8 mouse cellular contexts compared by ENCODE assay signal in the genomic region with DNA sequence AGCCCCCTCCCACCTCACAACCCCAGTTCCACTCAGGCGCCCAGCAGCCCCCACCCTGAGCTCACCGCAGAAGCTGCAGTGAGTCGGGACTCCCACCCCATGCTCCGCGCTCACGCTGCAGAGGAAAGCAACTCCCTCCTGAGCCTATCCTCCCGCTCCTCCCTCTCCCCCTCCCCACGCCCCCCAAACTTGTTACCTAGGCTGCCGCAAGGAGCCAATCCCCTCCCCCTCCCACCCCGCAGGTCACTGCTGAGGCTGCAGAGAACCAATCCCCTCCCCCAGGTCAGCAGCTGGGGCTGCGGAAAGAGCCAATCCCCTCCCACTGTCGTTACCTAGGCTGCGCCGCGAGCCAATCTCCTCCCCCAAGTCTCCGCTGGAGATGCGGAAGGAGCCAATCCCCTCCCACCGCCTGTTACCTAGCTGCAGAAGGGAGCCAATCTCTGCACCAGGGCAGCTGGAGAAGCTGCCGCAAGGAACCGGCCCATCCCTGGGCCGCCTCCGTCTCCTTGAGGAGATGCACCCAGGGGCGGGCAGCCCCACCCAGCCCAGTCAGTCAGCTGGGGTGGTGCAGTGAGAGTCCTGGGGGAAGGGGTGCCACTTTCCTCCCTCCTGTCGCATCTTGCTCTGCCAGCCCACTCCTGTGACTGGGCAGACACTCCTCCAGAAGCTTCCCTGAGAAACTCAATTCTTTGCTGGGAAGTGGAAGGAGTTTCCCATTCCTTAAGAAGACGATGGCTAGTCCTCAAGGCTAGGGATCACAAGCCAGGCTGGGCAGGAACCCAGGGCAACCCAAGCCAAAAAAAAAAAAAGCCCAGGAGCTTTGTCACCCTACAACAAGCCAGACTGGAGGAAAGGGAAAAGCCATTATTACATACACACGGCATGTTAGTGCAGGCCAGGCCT. TPM values are rescaled to one million over a fixed set of nuclear protein-coding genes. Genes with fewer than 3 reads are reported as not detected.
DNase-seq lines count a peak whose midpoint lies in the region; ATAC-seq and TF ChIP-seq lines count a peak whose summit lies in the region.

No protein-coding gene starts in this region.

- peaks cover 25% of the 10 kb centered on the region for H3K4me1 ChIP-seq in intestine, postnatal 0 days (replicated peaks; ENCODE audit: control insufficient read depth, insufficient read depth, low read length)
- peaks cover 70% of the 10 kb centered on the region for H3K4me1 ChIP-seq in midbrain, embryonic 10.5 days

- peak; percentile 93 for DNase-seq in adrenal gland, postnatal 10 days
- peak; percentile 93 for DNase-seq in embryo, embryonic 9.5 days (ENCODE audit: extremely low spot score)
- DNase-seq in left cerebral cortex, postnatal 36 days (ENCODE audit: low spot score in 2 of 2) = peak; percentile 90
- DNase-seq in midbrain, embryonic 10.5 days (ENCODE audit: low spot score) = peak; percentile 94
- peak; percentile 88 to 93 for DNase-seq in right cerebral cortex, postnatal 36 days (ENCODE audit: low spot score in 2 of 2)
- peak; percentile 76 to 78 for DNase-seq in urinary bladder, postnatal 4 days (ENCODE audit: low spot score in 2 of 2)

- ATAC-seq in granulocyte monocyte progenitor cell, adult 5-6 weeks (replicated peaks; ENCODE audit: poor library complexity, severe bottlenecking) = peak; percentile 93
- ATAC-seq in intestine, postnatal 0 days = peak; percentile 80

- peak overlapping the region; percentile 34 for H3K9ac ChIP-seq in intestine, postnatal 0 days (ENCODE audit: low read depth, low read length)

- 2% methylated on average over 24 of the region's 26 CpGs for WGBS in intestine, postnatal 0 days
- WGBS in midbrain, embryonic 10.5 days = 1% methylated on average over 24 of the region's 26 CpGs

- H3K36me3 ChIP-seq in intestine, postnatal 0 days (ENCODE audit: control insufficient read depth, insufficient read depth) = peaks cover 45% of the 10 kb centered on the region
- H3K36me3 ChIP-seq in midbrain, embryonic 10.5 days = peaks cover 75% of the 10 kb centered on the region

- intact Hi-C loops in left cerebral cortex, postnatal 36 days (cut with DNase I) = loop anchor here (5.0 kb wide), 2 partner anchors 33 to 47 kb away; partner anchors contain the start of gene Snx11

- no peak for TF ChIP-seq CTCF in intestine, postnatal 0 days (IDR thresholded peaks at IDR 0.05; ENCODE audit: low read depth)

- peak overlapping the region; percentile 40 for H3K4me3 ChIP-seq in intestine, postnatal 0 days (ENCODE audit: low read depth, low read length)
- peak overlapping the region; percentile 65 for H3K4me3 ChIP-seq in midbrain, embryonic 10.5 days

- peak overlapping the region; percentile 84 for H3K4me2 ChIP-seq in intestine, postnatal 0 days (replicated peaks; ENCODE audit: low read depth)

- H3K27me3 ChIP-seq in intestine, postnatal 0 days (replicated peaks; ENCODE audit: control insufficient read depth, insufficient read depth, low read length) = no peaks in the 10 kb centered on the region
- no peaks in the 10 kb centered on the region for H3K27me3 ChIP-seq in midbrain, embryonic 10.5 days (ENCODE audit: low read depth, poor library complexity, severe bottlenecking)

- no peaks in the 10 kb centered on the region for H3K9me3 ChIP-seq in intestine, postnatal 0 days (ENCODE audit: control insufficient read depth)
- H3K9me3 ChIP-seq in midbrain, embryonic 10.5 days (replicated peaks) = no peaks in the 10 kb centered on the region

- peak overlapping the region; percentile 46; the same call in 1 of the 2 replicates for H3K27ac ChIP-seq in intestine, postnatal 0 days (ENCODE audit: low read depth, low read length)
- H3K27ac ChIP-seq in midbrain, embryonic 10.5 days (replicated peaks) = peak overlapping the region; percentile 89

RNA-seq across cellular contexts. Expression of gene Nfe2l1, which starts 5.6 kb away (rescaled TPM):
- 100 to 1,000 TPM; 300 to 307 TPM for total RNA-seq in adrenal gland, postnatal 10 days (2021)
- total RNA-seq in granulocyte monocyte progenitor cell, adult 5-6 weeks (2014; fragmentation: Nextera tagmentation) = 22.2 and 39.8 TPM in 2 replicates
- 35.2 and 39.9 TPM in 2 replicates for total RNA-seq in granulocyte monocyte progenitor cell, adult 5-6 weeks (2017)
- 31.6 and 35.0 TPM in 2 replicates for polyA plus RNA-seq in intestine, postnatal 0 days (2015; fragmentation: Nextera tagmentation; extraction: Ambion mirVana)
- 100 to 1,000 TPM; 262 to 282 TPM for total RNA-seq in left cerebral cortex, postnatal 36 days (2021)
- 71.9 and 78.0 TPM in 2 replicates for polyA plus RNA-seq in midbrain, embryonic 10.5 days (2016; fragmentation: Nextera tagmentation; extraction: Ambion mirVana)

RNA-seq across cellular contexts. Expression of gene Copz2, which starts 25.5 kb away (rescaled TPM):
- 10 to 100 TPM; 45.5 to 50.3 TPM for total RNA-seq in adrenal gland, postnatal 10 days (2021)
- 1.4 and 7.4 TPM in 2 replicates for total RNA-seq in granulocyte monocyte progenitor cell, adult 5-6 weeks (2014; fragmentation: Nextera tagmentation)
- 3.9 and 4.4 TPM in 2 replicates for total RNA-seq in granulocyte monocyte progenitor cell, adult 5-6 weeks (2017)
- 46.8 and 47.6 TPM in 2 replicates for polyA plus RNA-seq in intestine, postnatal 0 days (2015; fragmentation: Nextera tagmentation; extraction: Ambion mirVana)
- 1 to 10 TPM; 4.5 to 5.0 TPM for total RNA-seq in left cerebral cortex, postnatal 36 days (2021)
- 44.9 and 46.1 TPM in 2 replicates for polyA plus RNA-seq in midbrain, embryonic 10.5 days (2016; fragmentation: Nextera tagmentation; extraction: Ambion mirVana)

RNA-seq across cellular contexts. Expression of gene Cbx1, which starts 35.2 kb away (rescaled TPM):
- 10 to 100 TPM; 64.9 to 73.1 TPM for total RNA-seq in adrenal gland, postnatal 10 days (2021)
- total RNA-seq in granulocyte monocyte progenitor cell, adult 5-6 weeks (2014; fragmentation: Nextera tagmentation) = 56.0 and 60.6 TPM in 2 replicates
- 78.9 and 79.8 TPM in 2 replicates for total RNA-seq in granulocyte monocyte progenitor cell, adult 5-6 weeks (2017)
- polyA plus RNA-seq in intestine, postnatal 0 days (2015; fragmentation: Nextera tagmentation; extraction: Ambion mirVana) = 39.3 and 41.6 TPM in 2 replicates
- total RNA-seq in left cerebral cortex, postnatal 36 days (2021) = 10 to 100 TPM; 40.8 to 46.9 TPM
- polyA plus RNA-seq in midbrain, embryonic 10.5 days (2016; fragmentation: Nextera tagmentation; extraction: Ambion mirVana) = 193 and 198 TPM in 2 replicates

RNA-seq across cellular contexts. Expression of gene Snx11, which starts 46.8 kb away (rescaled TPM):
- 10 to 100 TPM; 19.2 to 22.9 TPM for total RNA-seq in adrenal gland, postnatal 10 days (2021)
- 20.6 and 29.3 TPM in 2 replicates for total RNA-seq in granulocyte monocyte progenitor cell, adult 5-6 weeks (2014; fragmentation: Nextera tagmentation)
- 13.5 and 17.7 TPM in 2 replicates for total RNA-seq in granulocyte monocyte progenitor cell, adult 5-6 weeks (2017)
- 12.0 and 15.0 TPM in 2 replicates for polyA plus RNA-seq in intestine, postnatal 0 days (2015; fragmentation: Nextera tagmentation; extraction: Ambion mirVana)
- 10 to 100 TPM; 40.4 to 49.0 TPM for total RNA-seq in left cerebral cortex, postnatal 36 days (2021)
- polyA plus RNA-seq in midbrain, embryonic 10.5 days (2016; fragmentation: Nextera tagmentation; extraction: Ambion mirVana) = 27.6 and 33.0 TPM in 2 replicates

Comparison
In these comparisons a context has a peak if more than half of its experiments do, and no peak if none do; other contexts are left out.
1. Peak in every context shown above with its lines: DNase-seq, ATAC-seq, H3K4me3 ChIP-seq and H3K27ac ChIP-seq.
2. RNA of gene Nfe2l1, which starts 5.6 kb away (total RNA-seq): 300 to 307 TPM in adrenal gland, postnatal 10 days and 262 to 282 TPM in left cerebral cortex, postnatal 36 days; 22.2 to 39.9 TPM in granulocyte monocyte progenitor cell, adult 5-6 weeks; every median in the first group is over 4 times any median in the second.
3. RNA of gene Copz2, which starts 25.5 kb away (total RNA-seq): 45.5 to 50.3 TPM in adrenal gland, postnatal 10 days; 1.4 to 7.4 TPM in granulocyte monocyte progenitor cell, adult 5-6 weeks and 4.5 to 5.0 TPM in left cerebral cortex, postnatal 36 days; every median in the first group is over 4 times any median in the second.